Mouse (Mus musculus) midbrain, embryonic 15.5 days (tissue): ENCODE measurements around the gene H2-Q2. TPM values are rescaled to one million over a fixed set of nuclear protein-coding genes. Genes with fewer than 3 reads are reported as not detected.
"Not testable (repeated sequence)": the region's sequence is repeated elsewhere in the genome, so short reads cannot be mapped to it uniquely, and the experiment has no call there.

Experiments
- ATAC-seq: fragments of 200-750 bp; cut with Nextera tagmentation; replicated peaks from 2 replicates; pipeline ENCODE4 v1.8.0; 2017; ENCODE audit warnings: moderate TSS enrichment
- H3K27ac ChIP-seq: fragments of 300-500 bp; sonication (generic); 2 replicates; pipeline ENCODE4 v1.5.1; 2015; ENCODE audit warnings: mild to moderate bottlenecking, inconsistent platforms
- H3K27me3 ChIP-seq: fragments of 300-500 bp; sonication (generic); replicated peaks from 2 replicates; pipeline ENCODE4 v1.6.1; 2015; ENCODE audit warnings: inconsistent platforms
- H3K36me3 ChIP-seq: fragments of 300-500 bp; sonication (generic); replicated peaks from 2 replicates; pipeline ENCODE4 v1.6.1; 2015; ENCODE audit warnings: inconsistent platforms
- H3K4me1 ChIP-seq: fragments of 300-500 bp; sonication (generic); 2 replicates; pipeline ENCODE4 v1.6.1; 2015; ENCODE audit warnings: inconsistent platforms
- H3K4me2 ChIP-seq: fragments of 300-500 bp; sonication (generic); 2 replicates; pipeline ENCODE4 v1.6.1; 2015; ENCODE audit warnings: inconsistent platforms, mild to moderate bottlenecking, moderate library complexity
- H3K4me3 ChIP-seq: fragments of 300-500 bp; sonication (generic); 2 replicates; pipeline ENCODE4 v1.5.1; 2015; ENCODE audit warnings: mild to moderate bottlenecking, inconsistent platforms
- H3K9ac ChIP-seq: fragments of 300-500 bp; sonication (generic); 2 replicates; pipeline ENCODE4 v1.6.1; 2015; ENCODE audit warnings: mild to moderate bottlenecking, inconsistent platforms
- H3K9me3 ChIP-seq: fragments of 300-500 bp; sonication (generic); 2 replicates; pipeline ENCODE4 v1.6.1; 2016; ENCODE audit warnings: inconsistent platforms
- WGBS: fragments of 180-500 bp; shearing (Covaris S2); methylation state at CpG from one replicate; pipeline ENCODE4 v1.1.7; 2015; ENCODE audit warnings: mixed read lengths; 5-methylcytosine and 5-hydroxymethylcytosine counted together
- polyA plus RNA-seq: library from polyadenylated mRNA; unstranded; fragments of >200 nt; fragmentation: Nextera tagmentation; extraction: Ambion mirVana; gene quantifications from 2 replicates; pipeline ENCODE4 v1.2.1, GENCODE M21; 2015

Gene H2-Q2
- polyA plus RNA-seq, 1 experiment from 2014 or later: 3.0 TPM

- not testable (repeated sequence) for H3K36me3 ChIP-seq, H3K4me1 ChIP-seq, ATAC-seq, H3K4me2 ChIP-seq, H3K4me3 ChIP-seq, H3K9me3 ChIP-seq, H3K27ac ChIP-seq, H3K9ac ChIP-seq, H3K27me3 ChIP-seq
- 59% methylated on average over 3 of the region's 3 CpGs for WGBS
These were observed 12.3 kb upstream of the H2-Q2 start for GRCm38 (mm10) chr17:35329714-35330113.

GRCm38 (mm10) chr17:35331546-35331945 lies 10.5 kb upstream of the H2-Q2 start:
- 81% methylated on average over 6 of the region's 6 CpGs for WGBS
- H3K4me3 ChIP-seq, H3K4me1 ChIP-seq, H3K27me3 ChIP-seq, H3K36me3 ChIP-seq, H3K9me3 ChIP-seq, H3K27ac ChIP-seq, ATAC-seq, H3K4me2 ChIP-seq, H3K9ac ChIP-seq: not testable (repeated sequence)

GRCm38 (mm10) chr17:35342711-35343476 lies 852 bp downstream of the H2-Q2 start:
- H3K36me3 ChIP-seq: no peaks in the 10 kb centered on the region
- H3K27ac ChIP-seq: no peak overlapping the region
- WGBS: 5% methylated on average over 46 of the region's 46 CpGs
- peaks cover 46% of the 10 kb centered on the region for H3K27me3 ChIP-seq
- peaks cover 11% of the 10 kb centered on the region for H3K4me1 ChIP-seq
- peak overlapping the region; percentile 46 for H3K4me3 ChIP-seq
- H3K9me3 ChIP-seq: no peaks in the 10 kb centered on the region
- peak; percentile 62; the same call in 1 of the 2 replicates for ATAC-seq
- H3K4me2 ChIP-seq: peak overlapping the region; percentile 84
- peak overlapping the region; percentile 49; the same call in 1 of the 2 replicates for H3K9ac ChIP-seq

GRCm38 (mm10) chr17:35347659-35348058 lies 5.6 kb downstream of the H2-Q2 start:
- H3K4me3 ChIP-seq, H3K9ac ChIP-seq, H3K27ac ChIP-seq, H3K9me3 ChIP-seq, H3K4me1 ChIP-seq, ATAC-seq, H3K36me3 ChIP-seq, H3K4me2 ChIP-seq: not testable (repeated sequence)
- H3K27me3 ChIP-seq: peaks cover 20% of the 10 kb centered on the region

GRCm38 (mm10) chr17:35353275-35353674 lies 11.2 kb downstream of the H2-Q2 start:
- H3K4me1 ChIP-seq, H3K36me3 ChIP-seq, H3K4me3 ChIP-seq, H3K27me3 ChIP-seq, H3K4me2 ChIP-seq, H3K9me3 ChIP-seq, ATAC-seq, H3K27ac ChIP-seq, H3K9ac ChIP-seq: not testable (repeated sequence)
- WGBS: 82% methylated on average over 6 of the region's 6 CpGs

- no peak for ATAC-seq
- Histone ChIP-seq H3K9ac (no peak overlapping the region), H3K27me3 (peaks cover 6% of the 10 kb centered on the region; the same call in 1 of the 2 replicates), H3K36me3 (no peaks in the 10 kb centered on the region), H3K4me2 (no peak overlapping the region), H3K4me1 (peaks cover 3% of the 10 kb centered on the region), H3K9me3 (no peaks in the 10 kb centered on the region), H3K4me3 (no peak overlapping the region), H3K27ac (no peak overlapping the region)
- 86% methylated on average over 2 of the region's 2 CpGs for WGBS
These were observed 12.0 kb downstream of the H2-Q2 start for GRCm38 (mm10) chr17:35354071-35354470.

GRCm38 (mm10) chr17:35357086-35357485 lies 15.0 kb downstream of the H2-Q2 start:
- H3K4me3 ChIP-seq: no peak overlapping the region
- no peaks in the 10 kb centered on the region for H3K9me3 ChIP-seq
- H3K4me2 ChIP-seq: no peak overlapping the region
- H3K27me3 ChIP-seq: peaks cover 12% of the 10 kb centered on the region; the same call in 1 of the 2 replicates
- H3K9ac ChIP-seq: no peak overlapping the region
- peaks cover 9% of the 10 kb centered on the region for H3K4me1 ChIP-seq
- no peaks in the 10 kb centered on the region for H3K36me3 ChIP-seq
- 35% methylated on average over 1 of the region's 1 CpGs for WGBS
- no peak for ATAC-seq
- H3K27ac ChIP-seq: no peak overlapping the region

- WGBS: 5% methylated on average over 38 of the region's 38 CpGs
- Histone ChIP-seq H3K9me3 (no peaks in the 10 kb centered on the region), H3K27ac (no peak overlapping the region)
These were observed 16.9 kb downstream of the H2-Q2 start for GRCm38 (mm10) chr17:35358763-35359469.

GRCm38 (mm10) chr17:35359470-35359862 lies 17.4 kb downstream of the H2-Q2 start:
- H3K27me3 ChIP-seq: peaks cover 12% of the 10 kb centered on the region; the same call in 1 of the 2 replicates
- no peak for ATAC-seq
- H3K9ac ChIP-seq: 0 out of 2 replicates have a peak overlapping the region, but pooled peaks have one; percentile 14
- no peak overlapping the region for H3K27ac ChIP-seq
- H3K36me3 ChIP-seq: no peaks in the 10 kb centered on the region
- peak overlapping the region; percentile 36 for H3K4me3 ChIP-seq
- peak overlapping the region; percentile 62 for H3K4me2 ChIP-seq
- WGBS: 15% methylated on average over 21 of the region's 21 CpGs
- peaks cover 9% of the 10 kb centered on the region for H3K4me1 ChIP-seq
- no peaks in the 10 kb centered on the region for H3K9me3 ChIP-seq

More at GRCm38 (mm10) chr17:35358763-35359469, 16.9 kb downstream of the H2-Q2 start:
- no peak for ATAC-seq
- H3K36me3 ChIP-seq: no peaks in the 10 kb centered on the region
- peak overlapping the region; percentile 14; the same call in 1 of the 2 replicates for H3K9ac ChIP-seq
- peaks cover 12% of the 10 kb centered on the region; the same call in 1 of the 2 replicates for H3K27me3 ChIP-seq
- H3K4me3 ChIP-seq: peak overlapping the region; percentile 36
- peaks cover 9% of the 10 kb centered on the region for H3K4me1 ChIP-seq
- H3K4me2 ChIP-seq: peak overlapping the region; percentile 62

- WGBS: under 1% methylated on average over 16 of the region's 16 CpGs
- Histone ChIP-seq H3K36me3 (no peaks in the 10 kb centered on the region), H3K9ac (peak within 1 kb of the TSS; percentile 34; the same call in 1 of the 2 replicates), H3K4me1 (peaks cover 11% of the 10 kb centered on the region), H3K27ac (no peak within 1 kb of the TSS), H3K4me2 (peak within 1 kb of the TSS; percentile 94), H3K4me3 (peak within 1 kb of the TSS; percentile 47), H3K9me3 (no peaks in the 10 kb centered on the region), H3K27me3 (peaks cover 14% of the 10 kb centered on the region; the same call in 1 of the 2 replicates)
- peak; percentile 74 for ATAC-seq
These were observed 37.3 kb downstream of the H2-Q2 start, which contains the start of gene H2-Q4 for GRCm38 (mm10) chr17:35379369-35379728. H2-Q4 (plus strand) TSS chr17:35379617.

- Histone ChIP-seq H3K9me3 (no peaks in the 10 kb centered on the region), H3K27ac (no peak overlapping the region), H3K4me3 (peak overlapping the region; percentile 47), H3K36me3 (no peaks in the 10 kb centered on the region), H3K27me3 (peaks cover 14% of the 10 kb centered on the region; the same call in 1 of the 2 replicates), H3K4me2 (peak overlapping the region; percentile 94), H3K9ac (peak overlapping the region; percentile 34; the same call in 1 of the 2 replicates), H3K4me1 (peaks cover 11% of the 10 kb centered on the region)
- peak; percentile 37; the same call in 1 of the 2 replicates for ATAC-seq
- 1% methylated on average over 69 of the region's 70 CpGs for WGBS
These were observed 37.8 kb downstream of the H2-Q2 start for GRCm38 (mm10) chr17:35379729-35380451.

GRCm38 (mm10) chr17:35389796-35390195 lies 47.8 kb downstream of the H2-Q2 start:
- H3K27ac ChIP-seq, ATAC-seq, H3K9me3 ChIP-seq, H3K27me3 ChIP-seq, H3K9ac ChIP-seq, H3K4me1 ChIP-seq, H3K4me3 ChIP-seq, H3K36me3 ChIP-seq, H3K4me2 ChIP-seq: not testable (repeated sequence)
- 3% methylated on average over 7 of the region's 7 CpGs for WGBS
